Mouse (Mus musculus) CH12.LX (cell line): ENCODE results near the gene Bdkrb1. TPM values are rescaled to one million over a fixed set of nuclear protein-coding genes. Genes with fewer than 3 reads are reported as not detected.

Experiments
- DNase-seq: peaks from one replicate; pipeline ENCODE4 v3.0.0-alpha.2; 2013; ENCODE audit errors: extremely low read depth
- H3K27ac ChIP-seq: 2 replicates; pipeline ENCODE4 v1.5.1; 2012; ENCODE audit warnings: low read depth, mild to moderate bottlenecking, control low read depth, moderate library complexity; ENCODE audit not compliant: insufficient read depth
- H3K27me3 ChIP-seq: replicated peaks from 2 replicates; pipeline ENCODE3; 2012; ENCODE audit warnings: inconsistent platforms
- H3K36me3 ChIP-seq, 2 experiments: replicated peaks in 1 of 2; 2 replicates each; pipeline versions ENCODE3 to v1.6.1; 2012; ENCODE audit warnings: inconsistent platforms in 1 of 2, low read length in 1 of 2, mild to moderate bottlenecking in 1 of 2, mixed read lengths in 1 of 2, moderate library complexity in 1 of 2; ENCODE audit not compliant: control insufficient read depth in 1 of 2, insufficient read depth in 1 of 2
- H3K4me1 ChIP-seq, 2 experiments: 2 replicates each; pipeline ENCODE4 v1.6.1; 2012; ENCODE audit warnings: inconsistent platforms in 1 of 2, moderate library complexity in 1 of 2; ENCODE audit not compliant: insufficient read depth in 2 of 2, control insufficient read depth in 1 of 2
- H3K4me2 ChIP-seq: 2 replicates; pipeline ENCODE4 v1.6.1; 2012; ENCODE audit warnings: low read depth, mild to moderate bottlenecking, control low read depth; ENCODE audit not compliant: poor library complexity, insufficient read depth, severe bottlenecking
- H3K4me3 ChIP-seq, 3 experiments: fragments of 150-350 bp in 1 of 3; sonication (generic) in 1 of 3; replicated peaks in 1 of 3; 2 replicates each; pipeline versions ENCODE3 to v1.5.1; 2011 to 2012; ENCODE audit warnings: low read depth in 2 of 3, low read length in 2 of 3, mild to moderate bottlenecking in 2 of 3, moderate library complexity in 2 of 3, control low read depth in 1 of 3, improper control_type of control experiment in 1 of 3, inconsistent platforms in 1 of 3, mixed read lengths in 1 of 3; ENCODE audit not compliant: poor library complexity in 1 of 3
- H3K79me2 ChIP-seq: replicated peaks from 2 replicates; pipeline ENCODE4 v1.6.1; 2012; ENCODE audit warnings: mild to moderate bottlenecking, moderate library complexity; ENCODE audit not compliant: control insufficient read depth, poor library complexity, insufficient read depth, severe bottlenecking; ENCODE audit errors: extremely low read depth
- H3K9ac ChIP-seq: 2 replicates; pipeline ENCODE4 v1.6.1; 2012; ENCODE audit warnings: low read depth, mild to moderate bottlenecking, control low read depth, moderate library complexity; ENCODE audit not compliant: insufficient read depth
- H3K9me3 ChIP-seq: replicated peaks from 2 replicates; pipeline ENCODE3; 2012; ENCODE audit warnings: low read length, inconsistent platforms, mixed read lengths
- BHLHE40 ChIP-seq: IDR thresholded peaks from 2 replicates; pipeline ENCODE4 v1.6.1; 2011; ENCODE audit warnings: mild to moderate bottlenecking, low read depth, low read length, improper control_type of control experiment
- CHD2 ChIP-seq: IDR thresholded peaks from 2 replicates; pipeline ENCODE4 v1.6.1; 2011; ENCODE audit warnings: low read length, improper control_type of control experiment
- ELF1 ChIP-seq: IDR thresholded peaks from 2 replicates; pipeline ENCODE4 v1.6.1; 2014; ENCODE audit warnings: low read depth, mild to moderate bottlenecking, inconsistent platforms, low read length, improper control_type of control experiment
- EP300 ChIP-seq: IDR thresholded peaks from 2 replicates; pipeline ENCODE4 v1.6.1; 2011; ENCODE audit warnings: low read length, improper control_type of control experiment
- ETS1 ChIP-seq: conservative IDR thresholded peaks from 2 replicates; pipeline ENCODE4 v1.6.1; 2012; ENCODE audit warnings: low read depth, mild to moderate bottlenecking, inconsistent platforms, low read length, improper control_type of control experiment, moderate library complexity
- JUND ChIP-seq: conservative IDR thresholded peaks from 2 replicates; pipeline ENCODE4 v1.6.1; 2011; ENCODE audit warnings: low read depth, low read length, improper control_type of control experiment
- KAT2A ChIP-seq: IDR thresholded peaks from 2 replicates; pipeline ENCODE4 v1.6.1; 2012; ENCODE audit warnings: low read length, improper control_type of control experiment, inconsistent platforms; ENCODE audit not compliant: insufficient replicate concordance
- MAFK ChIP-seq: IDR thresholded peaks from 2 replicates; pipeline ENCODE4 v1.6.1; 2011; ENCODE audit warnings: low read length, improper control_type of control experiment; ENCODE audit not compliant: insufficient replicate concordance
- MEF2A ChIP-seq: IDR thresholded peaks from 2 replicates; pipeline ENCODE4 v1.6.1; 2014; ENCODE audit warnings: low read depth, mild to moderate bottlenecking, inconsistent platforms, low read length, improper control_type of control experiment, borderline replicate concordance
- MXI1 ChIP-seq: IDR thresholded peaks from 2 replicates; pipeline ENCODE4 v1.6.1; 2011; ENCODE audit warnings: mild to moderate bottlenecking, low read depth, low read length, improper control_type of control experiment
- MYC ChIP-seq: IDR thresholded peaks from 2 replicates; pipeline ENCODE4 v1.6.1; 2011; ENCODE audit warnings: low read depth, mild to moderate bottlenecking, improper control_type of control experiment, low read length
- NELFE ChIP-seq: IDR thresholded peaks from 2 replicates; pipeline ENCODE4 v1.6.1; 2011; ENCODE audit warnings: low read depth, low read length, improper control_type of control experiment
- POLR2AphosphoS2 ChIP-seq: IDR thresholded peaks from 2 replicates; pipeline ENCODE4 v1.6.1; 2011; ENCODE audit warnings: low read depth, low read length, improper control_type of control experiment
- RAD21 ChIP-seq: IDR thresholded peaks from 2 replicates; pipeline ENCODE4 v1.6.1; 2011; ENCODE audit warnings: low read depth, mild to moderate bottlenecking, low read length, improper control_type of control experiment, moderate library complexity
- SMC3 ChIP-seq: IDR thresholded peaks from 2 replicates; pipeline ENCODE4 v1.6.1; 2011; ENCODE audit warnings: low read depth, low read length, improper control_type of control experiment
- TBP ChIP-seq: conservative IDR thresholded peaks from 2 replicates; pipeline ENCODE4 v1.6.1; 2011; ENCODE audit warnings: low read depth, low read length, improper control_type of control experiment
- USF2 ChIP-seq: conservative IDR thresholded peaks from 2 replicates; pipeline ENCODE4 v1.6.1; 2011; ENCODE audit warnings: low read depth, low read length, improper control_type of control experiment
- ZC3H11A ChIP-seq: IDR thresholded peaks from 2 replicates; pipeline ENCODE4 v1.6.1; 2012; ENCODE audit warnings: low read depth, mild to moderate bottlenecking, inconsistent platforms, low read length, improper control_type of control experiment
- dilution Hi-C: fragments of 300-500 bp; cut with MboI; formaldehyde crosslinking; loops from 2 replicates; pipeline ENCODE4 v1.14.3; 2020; ENCODE audit warnings: low sequenced_read_pairs; ENCODE audit not compliant: extremely low pct_unique_long_range_greater_than_20kb, extremely low pct_ligation_motif_present
- in situ Hi-C: fragments of 300-500 bp; cut with MboI; formaldehyde crosslinking; loops from 3 replicates; pipeline ENCODE4 v1.14.3; 2019; ENCODE audit warnings: low sequenced_read_pairs, low pct_ligation_motif_present, low pct_unique_long_range_greater_than_20kb, mixed read lengths
- polyA plus RNA-seq: library from polyadenylated mRNA; unstranded; fragments of >175 nt; gene quantifications from 2 replicates; pipeline ENCODE4 v1.2.1, GENCODE M21; 2012; ENCODE audit warnings: low read depth; ENCODE audit not compliant: insufficient read length
- total RNA-seq, 2 experiments: library from RNA; depleted of rRNA; stranded (reverse); fragments of 300-350 nt in 1 of 2; fragments of >200 nt in 1 of 2; gene quantifications; 2 replicates each; pipeline ENCODE4 v1.2.3; 2012 to 2014

Gene Bdkrb1
- total and polyA plus RNA-seq, 3 experiments: 0.81 to 1.5 (median 1.0) TPM

DNA sequence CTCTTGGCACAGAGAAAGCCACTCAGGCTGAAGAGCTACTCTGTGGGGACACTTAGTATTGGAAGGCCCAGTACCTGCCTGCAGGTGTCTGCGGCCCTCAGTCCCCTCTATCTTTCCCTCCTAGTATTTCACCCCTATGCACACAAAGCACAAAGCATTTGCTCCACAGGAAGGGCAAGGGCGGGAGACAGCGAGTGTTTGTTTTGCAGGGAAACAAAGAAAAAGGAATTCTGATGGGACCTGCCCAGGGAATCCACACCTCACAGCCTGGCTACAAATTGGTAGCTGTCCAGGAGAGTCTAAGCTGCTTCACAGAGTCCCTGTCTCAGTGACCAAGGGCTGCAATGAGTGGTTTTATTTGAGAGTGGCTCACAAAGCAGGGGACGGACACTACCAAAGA lies 9.4 kb upstream of the Bdkrb1 start:
- H3K9ac ChIP-seq: no peak overlapping the region
- TF ChIP-seq ELF1: no peak
- no peak for TF ChIP-seq TBP
- TF ChIP-seq ZC3H11A: no peak
- no peak for TF ChIP-seq RAD21
- no peak for TF ChIP-seq MAFK
- no peak for TF ChIP-seq USF2
- TF ChIP-seq CHD2: no peak
- no peak for TF ChIP-seq POLR2AphosphoS2
- TF ChIP-seq MEF2A: no peak
- dilution Hi-C loops (no loop called here), in situ Hi-C loops (no loop called here)
- peaks cover 5 to 34% of the 10 kb centered on the region in 2 experiments; a peak in 3 of 4 replicates for H3K4me1 ChIP-seq
- no peaks in the 10 kb centered on the region for H3K79me2 ChIP-seq
- H3K4me2 ChIP-seq: no peak overlapping the region
- H3K4me3 ChIP-seq: no peak overlapping the region
- H3K27ac ChIP-seq: no peak overlapping the region
- no peaks in the 10 kb centered on the region for H3K36me3 ChIP-seq
- no peak for DNase-seq
- no peaks in the 10 kb centered on the region for H3K27me3 ChIP-seq
- H3K9me3 ChIP-seq: no peaks in the 10 kb centered on the region

- TF ChIP-seq BHLHE40: peak; percentile 68
- TF ChIP-seq ELF1: peak; percentile 15; the same call in 1 of the 2 replicates
- TF ChIP-seq KAT2A: no peak
- peak; percentile 48 for TF ChIP-seq EP300
- no peak for TF ChIP-seq MXI1
- no peak for TF ChIP-seq NELFE
- TF ChIP-seq MYC: no peak
- TF ChIP-seq JUND: 0 out of 2 replicates have a peak, but pooled peaks have one; percentile 13
- peak; percentile 81 for TF ChIP-seq ETS1
- no peak for TF ChIP-seq SMC3
- no peak overlapping the region for H3K9ac ChIP-seq
- H3K27me3 ChIP-seq: no peaks in the 10 kb centered on the region
- dilution Hi-C loops (no loop called here), in situ Hi-C loops (no loop called here)
- no peak overlapping the region for H3K27ac ChIP-seq
- no peaks in the 10 kb centered on the region for H3K9me3 ChIP-seq
- H3K4me1 ChIP-seq: peaks cover 5 to 57% of the 10 kb centered on the region in 2 experiments; a peak in 3 of 4 replicates
- H3K36me3 ChIP-seq: no peaks in the 10 kb centered on the region
- peak; percentile 92 for DNase-seq
- no peak overlapping the region for H3K4me3 ChIP-seq
- no peaks in the 10 kb centered on the region for H3K79me2 ChIP-seq
- H3K4me2 ChIP-seq: no peak overlapping the region
These were observed 5.8 kb upstream of the Bdkrb1 start for GRCm38 (mm10) chr12:105597135-105597534.
